Mouse (Mus musculus): ENCODE data around the gene Gm10563.

DNA sequence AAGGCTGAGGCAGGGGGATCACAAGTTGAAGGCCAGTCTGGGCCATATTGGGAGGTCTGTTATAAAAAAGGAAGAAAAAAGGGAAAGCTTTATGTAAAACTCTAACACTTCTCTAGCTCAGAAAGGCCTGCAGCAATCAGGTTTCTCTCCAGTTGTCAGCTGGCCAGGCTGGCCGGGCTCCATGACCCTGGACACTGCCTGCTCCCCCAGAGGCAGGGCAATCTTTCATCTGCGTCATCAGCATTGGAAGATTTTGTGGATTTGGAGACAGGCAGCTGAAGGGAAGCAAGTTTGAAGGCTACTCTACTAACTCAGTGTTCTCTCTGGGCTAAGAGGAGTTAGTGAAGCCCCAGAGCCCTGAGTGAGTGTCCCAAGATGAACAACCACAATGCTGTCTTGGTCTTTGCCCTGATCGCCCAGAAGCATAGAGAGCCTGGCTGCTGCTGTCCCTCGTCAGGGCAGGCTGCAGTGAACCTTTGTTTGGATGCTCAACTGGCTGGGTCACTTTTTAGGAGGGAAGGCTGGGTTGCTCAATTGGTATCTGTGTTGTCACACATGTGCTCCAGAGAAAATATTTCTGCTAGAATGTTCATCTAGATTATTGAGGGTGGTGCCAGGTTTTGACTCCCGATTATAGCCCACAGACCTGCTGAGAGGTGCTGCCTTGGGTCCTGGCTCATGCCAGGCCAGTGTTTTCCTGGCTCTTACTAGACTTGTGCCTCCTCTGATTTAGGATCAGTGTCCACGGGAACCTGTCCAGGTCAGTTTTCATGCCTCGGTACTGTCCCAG is 66.7 kb downstream of the Gm10563 start:
- no peak for TF ChIP-seq CTCF (IDR thresholded peaks at IDR 0.05; ENCODE audit: extremely low read depth, insufficient read depth, insufficient read length, insufficient replicate concordance)
- TF ChIP-seq POLR2A (IDR thresholded peaks at IDR 0.05; ENCODE audit: low read depth, low read length) = no peak

Measured in spleen, adult 2 months (tissue).